ENCODE assay signal across 8 mouse cellular contexts in genomic region chrX:168673525-168674406, GRCm38 (mm10). TPM values are rescaled to one million over a fixed set of nuclear protein-coding genes. Genes with fewer than 3 reads are reported as not detected.
DNase-seq lines count a peak whose midpoint lies in the region; ATAC-seq and TF ChIP-seq lines count a peak whose summit lies in the region.

TSS of gene Msl3 (minus strand) at chrX:168673898.

- H3K9ac ChIP-seq in embryonic facial prominence, embryonic 15.5 days, result peak within 1 kb of the TSS; percentile 50
- H3K9ac ChIP-seq in kidney, embryonic 14.5 days (ENCODE audit: low read depth, low read length), result peak within 1 kb of the TSS; percentile 66
- peak within 1 kb of the TSS; percentile 61 for H3K9ac ChIP-seq in limb, embryonic 14.5 days (ENCODE audit: low read depth, low read length, severe bottlenecking)
- peak within 1 kb of the TSS; percentile 65 for H3K9ac ChIP-seq in midbrain, embryonic 16.5 days (ENCODE audit: low read depth, low read length)

- H3K4me1 ChIP-seq in bone marrow macrophage, adult 2 months (ENCODE audit: control insufficient read depth, insufficient read depth, low read length), result no peaks in the 10 kb centered on the region
- no peaks in the 10 kb centered on the region for H3K4me1 ChIP-seq in embryonic facial prominence, embryonic 15.5 days
- no peaks in the 10 kb centered on the region for H3K4me1 ChIP-seq in kidney, embryonic 14.5 days (ENCODE audit: control insufficient read depth, insufficient read depth, low read length)
- H3K4me1 ChIP-seq in limb, embryonic 14.5 days (ENCODE audit: control insufficient read depth, insufficient read depth, low read length), result no peaks in the 10 kb centered on the region
- no peaks in the 10 kb centered on the region for H3K4me1 ChIP-seq in midbrain, embryonic 16.5 days (ENCODE audit: control insufficient read depth, insufficient read depth, low read length)
- H3K4me1 ChIP-seq in spleen, adult 2 months (ENCODE audit: control insufficient read depth, insufficient read depth, insufficient read length), result no peaks in the 10 kb centered on the region; the same call in 1 of the 2 replicates

- TF ChIP-seq POLR2A in bone marrow macrophage, adult 2 months (IDR thresholded peaks at IDR 0.05; ENCODE audit: borderline replicate concordance, low read depth, low read length), result no peak
- TF ChIP-seq POLR2A in limb, embryonic 14.5 days (IDR thresholded peaks at IDR 0.05; ENCODE audit: borderline replicate concordance, extremely low read depth, insufficient read depth, insufficient read length), result no peak
- TF ChIP-seq POLR2A in spleen, adult 2 months (IDR thresholded peaks at IDR 0.05; ENCODE audit: low read depth, low read length), result no peak

- 20% methylated on average over 80 of the region's 88 CpGs for WGBS in embryonic facial prominence, embryonic 15.5 days
- 25% methylated on average over 71 of the region's 88 CpGs for WGBS in kidney, embryonic 14.5 days
- WGBS in limb, embryonic 14.5 days, result 32% methylated on average over 50 of the region's 88 CpGs
- 30% methylated on average over 43 of the region's 88 CpGs for WGBS in midbrain, embryonic 16.5 days
- WGBS in spleen, adult 2 months, result 35% methylated on average over 83 of the region's 88 CpGs

- H3K27ac ChIP-seq in bone marrow macrophage, adult 2 months (ENCODE audit: insufficient read depth, low read depth, low read length), result peak within 1 kb of the TSS; percentile 97
- peak within 1 kb of the TSS; percentile 95 for H3K27ac ChIP-seq in embryonic facial prominence, embryonic 15.5 days (replicated peaks)
- peak within 1 kb of the TSS; percentile 93 for H3K27ac ChIP-seq in kidney, embryonic 14.5 days (ENCODE audit: low read depth, low read length)
- peak within 1 kb of the TSS; percentile 85 for H3K27ac ChIP-seq in limb, embryonic 14.5 days (replicated peaks; ENCODE audit: low read depth, low read length)
- H3K27ac ChIP-seq in midbrain, embryonic 16.5 days (ENCODE audit: low read length), result peak within 1 kb of the TSS; percentile 91
- H3K27ac ChIP-seq in spleen, adult 2 months (ENCODE audit: insufficient read depth, low read length), result peak within 1 kb of the TSS; percentile 99

- H3K4me2 ChIP-seq in embryonic facial prominence, embryonic 15.5 days (replicated peaks), result peak within 1 kb of the TSS; percentile 68
- H3K4me2 ChIP-seq in kidney, embryonic 14.5 days (replicated peaks; ENCODE audit: low read depth, low read length), result peak within 1 kb of the TSS; percentile 69
- H3K4me2 ChIP-seq in limb, embryonic 14.5 days (replicated peaks; ENCODE audit: low read depth, low read length, severe bottlenecking), result peak within 1 kb of the TSS; percentile 73
- peak within 1 kb of the TSS; percentile 79 for H3K4me2 ChIP-seq in midbrain, embryonic 16.5 days (ENCODE audit: low read length)

- peak; percentile 89 for DNase-seq in A20 (ENCODE audit: low read depth, low spot score)
- DNase-seq in heart, adult 9 months (ENCODE audit: low spot score in 2 of 2), result peak; percentile 83 to 84
- peak; percentile 75 for DNase-seq in limb, embryonic 14.5 days (ENCODE audit: low spot score)
- DNase-seq in spleen, adult 2 months (ENCODE audit: low read depth in 1 of 2, low spot score in 2 of 2), result peak; percentile 70 to 79

- no peaks in the 10 kb centered on the region; the same call in 1 of the 2 replicates for H3K27me3 ChIP-seq in embryonic facial prominence, embryonic 15.5 days
- H3K27me3 ChIP-seq in kidney, embryonic 14.5 days (ENCODE audit: control insufficient read depth, insufficient read depth, low read length), result no peaks in the 10 kb centered on the region
- no peaks in the 10 kb centered on the region; the same call in 1 of the 2 replicates for H3K27me3 ChIP-seq in limb, embryonic 14.5 days (ENCODE audit: control insufficient read depth, insufficient read depth, low read length)
- H3K27me3 ChIP-seq in midbrain, embryonic 16.5 days (ENCODE audit: control insufficient read depth, insufficient read depth, low read depth, low read length), result no peaks in the 10 kb centered on the region
- H3K27me3 ChIP-seq in spleen, adult 2 months (ENCODE audit: control insufficient read depth, insufficient read depth, low read length), result no peaks in the 10 kb centered on the region

- H3K36me3 ChIP-seq in embryonic facial prominence, embryonic 15.5 days, result no peaks in the 10 kb centered on the region
- peaks cover 6% of the 10 kb centered on the region; the same call in 1 of the 2 replicates for H3K36me3 ChIP-seq in kidney, embryonic 14.5 days (ENCODE audit: control insufficient read depth, insufficient read depth, low read length)
- no peaks in the 10 kb centered on the region for H3K36me3 ChIP-seq in limb, embryonic 14.5 days (ENCODE audit: control insufficient read depth, insufficient read depth, low read length)
- no peaks in the 10 kb centered on the region for H3K36me3 ChIP-seq in midbrain, embryonic 16.5 days (ENCODE audit: control insufficient read depth, insufficient read depth, low read length)
- peaks cover 2% of the 10 kb centered on the region; the same call in 1 of the 2 replicates for H3K36me3 ChIP-seq in spleen, adult 2 months (ENCODE audit: control insufficient read depth, insufficient read depth, low read length)

- ATAC-seq in embryonic facial prominence, embryonic 15.5 days (ENCODE audit: insufficient number of reproducible peaks, low FRiP score, low TSS enrichment, low read depth), result peak; percentile 93
- ATAC-seq in kidney, embryonic 14.5 days (ENCODE audit: low FRiP score, low TSS enrichment), result peak; percentile 92
- ATAC-seq in limb, embryonic 14.5 days (ENCODE audit: low FRiP score, low read depth), result peak; percentile 91
- ATAC-seq in midbrain, embryonic 16.5 days, result peak; percentile 94

- peak within 1 kb of the TSS; percentile 90 for H3K4me3 ChIP-seq in bone marrow macrophage, adult 2 months (ENCODE audit: insufficient read depth, low read length)
- peak within 1 kb of the TSS; percentile 56 for H3K4me3 ChIP-seq in embryonic facial prominence, embryonic 15.5 days (replicated peaks)
- H3K4me3 ChIP-seq in kidney, embryonic 14.5 days (ENCODE audit: low read length), result peak within 1 kb of the TSS; percentile 52
- peak within 1 kb of the TSS; percentile 54 for H3K4me3 ChIP-seq in limb, embryonic 14.5 days (replicated peaks; ENCODE audit: low read length)
- peak within 1 kb of the TSS; percentile 51 for H3K4me3 ChIP-seq in midbrain, embryonic 16.5 days (ENCODE audit: low read depth, low read length)
- peak within 1 kb of the TSS; percentile 90 for H3K4me3 ChIP-seq in spleen, adult 2 months (ENCODE audit: extremely low read depth, insufficient read depth, insufficient read length)

- no peaks in the 10 kb centered on the region for H3K9me3 ChIP-seq in embryonic facial prominence, embryonic 15.5 days (replicated peaks)
- no peaks in the 10 kb centered on the region for H3K9me3 ChIP-seq in kidney, embryonic 14.5 days (ENCODE audit: control insufficient read depth, low read length)
- no peaks in the 10 kb centered on the region for H3K9me3 ChIP-seq in limb, embryonic 14.5 days (ENCODE audit: control insufficient read depth, low read length)
- H3K9me3 ChIP-seq in midbrain, embryonic 16.5 days (replicated peaks; ENCODE audit: control insufficient read depth, low read length, poor library complexity, severe bottlenecking), result no peaks in the 10 kb centered on the region

- TF ChIP-seq CTCF in bone marrow macrophage, adult 2 months (IDR thresholded peaks at IDR 0.05; ENCODE audit: low read depth, low read length), result no peak
- no peak for TF ChIP-seq CTCF in spleen, adult 2 months (IDR thresholded peaks at IDR 0.05; ENCODE audit: extremely low read depth, insufficient read depth, insufficient read length, insufficient replicate concordance)

RNA-seq across cellular contexts. Expression of gene Msl3, which starts in this region (rescaled TPM):
- 44.2 and 47.1 TPM in 2 replicates for polyA plus RNA-seq in bone marrow macrophage, adult 2 months (2012; ENCODE audit: insufficient read depth, insufficient read length, missing spikeins)
- 37.8 and 41.9 TPM in 2 replicates for polyA plus RNA-seq in embryonic facial prominence, embryonic 15.5 days (2015; fragmentation: Nextera tagmentation; extraction: Ambion mirVana)
- polyA plus RNA-seq in kidney, embryonic 14.5 days (2014; fragmentation: Nextera tagmentation; extraction: Ambion mirVana), result 32.6 and 41.6 TPM in 2 replicates
- polyA plus RNA-seq in limb, embryonic 14.5 days (2012; rRNA removed), result 34.3 and 38.4 TPM in 2 replicates
- polyA plus RNA-seq in limb, embryonic 14.5 days (2014; fragmentation: Nextera tagmentation; extraction: Ambion mirVana), result 40.7 and 40.9 TPM in 2 replicates
- 16.0 and 16.2 TPM in 2 replicates for polyA plus RNA-seq in midbrain, embryonic 16.5 days (2015; fragmentation: Nextera tagmentation; extraction: Ambion mirVana)
- 7.8 and 8.9 TPM in 2 replicates for polyA plus RNA-seq in spleen, adult 2 months (2012; rRNA removed)

Comparison
In these comparisons a context has a peak if more than half of its experiments do, and no peak if none do; other contexts are left out.
1. Peak in every context shown above with its lines: DNase-seq, ATAC-seq, H3K4me3 ChIP-seq and H3K27ac ChIP-seq.